Mouse (Mus musculus) thymus, postnatal 10 days (tissue): ENCODE measurements around the gene Tmem233.

Experiments used
- DNase-seq, 2 experiments: peaks; one replicate each; pipeline ENCODE4 v3.0.0; 2021; ENCODE audit warnings: low spot score in 2 of 2

The Tmem233 gene

GRCm38 (mm10) chr5:116083081-116083480 is at the start of gene Tmem233:
TSS of gene Tmem233 (minus strand) at chr5:116083244.
- no peak for DNase-seq

GRCm38 (mm10) chr5:116123344-116123743 is 40.3 kb upstream of the Tmem233 start:
- DNase-seq = peak; percentile 49 to 79

GRCm38 (mm10) chr5:116116567-116116966 is 33.5 kb upstream of the Tmem233 start:
- peak; percentile 17 to 66 for DNase-seq

- DNase-seq = no peak
These were observed 33.1 kb upstream of the Tmem233 start for GRCm38 (mm10) chr5:116116110-116116509.

GRCm38 (mm10) chr5:116115071-116115834 is 32.2 kb upstream of the Tmem233 start:
- DNase-seq = no peak

- DNase-seq = no peak
These were observed 25.6 kb upstream of the Tmem233 start for GRCm38 (mm10) chr5:116108651-116109050.

GRCm38 (mm10) chr5:116084231-116084630 is 1.2 kb upstream of the Tmem233 start:
- DNase-seq = no peak

- DNase-seq = no peak
These were observed 673 bp downstream of the Tmem233 start for GRCm38 (mm10) chr5:116082241-116082900.

GRCm38 (mm10) chr5:116081616-116082015 is 1.4 kb downstream of the Tmem233 start:
- no peak for DNase-seq

- DNase-seq = no peak
These were observed 2.3 kb downstream of the Tmem233 start for GRCm38 (mm10) chr5:116080736-116081135.

- no peak for DNase-seq
These were observed 13.4 kb downstream of the Tmem233 start for GRCm38 (mm10) chr5:116069618-116070017.

- DNase-seq = no peak
These were observed 30.2 kb downstream of the Tmem233 start for GRCm38 (mm10) chr5:116052826-116053225.

GRCm38 (mm10) chr5:116052171-116052570 is 30.9 kb downstream of the Tmem233 start:
- DNase-seq = no peak

GRCm38 (mm10) chr5:116049821-116050220 is 33.2 kb downstream of the Tmem233 start:
- DNase-seq = no peak

GRCm38 (mm10) chr5:116048321-116048720 is 34.7 kb downstream of the Tmem233 start:
- no peak for DNase-seq

- DNase-seq = no peak
These were observed 36.8 kb downstream of the Tmem233 start for GRCm38 (mm10) chr5:116046246-116046645.

GRCm38 (mm10) chr5:116045581-116045980 is 37.5 kb downstream of the Tmem233 start:
- DNase-seq = no peak

GRCm38 (mm10) chr5:116042241-116042640 is 40.8 kb downstream of the Tmem233 start:
- no peak for DNase-seq

GRCm38 (mm10) chr5:116039706-116040105 is 43.3 kb downstream of the Tmem233 start:
- DNase-seq = no peak

GRCm38 (mm10) chr5:116037731-116038130 is 45.3 kb downstream of the Tmem233 start:
- no peak for DNase-seq

GRCm38 (mm10) chr5:116036465-116036864 is 46.6 kb downstream of the Tmem233 start:
- no peak for DNase-seq

GRCm38 (mm10) chr5:116031190-116031577 is 51.9 kb downstream of the Tmem233 start:
- peak; percentile 35 to 75 for DNase-seq

GRCm38 (mm10) chr5:116030566-116031189 is 52.4 kb downstream of the Tmem233 start:
- DNase-seq = no peak
